Mouse (Mus musculus) bone marrow macrophage, adult 2 months (primary cell): Measurements from ENCODE around the gene Cirbp.

ENCODE experiments used
- CTCF ChIP-seq: IDR thresholded peaks from 2 replicates; pipeline ENCODE4 v1.5.1; 2012; ENCODE audit warnings: low read depth, mild to moderate bottlenecking, low read length, moderate library complexity
- POLR2A ChIP-seq: IDR thresholded peaks from 2 replicates; pipeline ENCODE4 v1.6.1; 2012; ENCODE audit warnings: mild to moderate bottlenecking, low read depth, low read length, borderline replicate concordance

GRCm38 (mm10) chr10:80180288-80180687 is 14.5 kb downstream of the Cirbp start:
- TF ChIP-seq CTCF (no peak), POLR2A (no peak)
